Mouse (Mus musculus): ENCODE data around the gene Gm10024. TPM values are rescaled to one million over a fixed set of nuclear protein-coding genes. Genes with fewer than 3 reads are reported as not detected.
"Not testable (repeated sequence)": the region's sequence is repeated elsewhere in the genome, so short reads cannot be mapped to it uniquely, and the experiment has no call there.

Gene Gm10024
- polyA plus RNA-seq, 1 experiment from 2014 or later = not detected

DNA sequence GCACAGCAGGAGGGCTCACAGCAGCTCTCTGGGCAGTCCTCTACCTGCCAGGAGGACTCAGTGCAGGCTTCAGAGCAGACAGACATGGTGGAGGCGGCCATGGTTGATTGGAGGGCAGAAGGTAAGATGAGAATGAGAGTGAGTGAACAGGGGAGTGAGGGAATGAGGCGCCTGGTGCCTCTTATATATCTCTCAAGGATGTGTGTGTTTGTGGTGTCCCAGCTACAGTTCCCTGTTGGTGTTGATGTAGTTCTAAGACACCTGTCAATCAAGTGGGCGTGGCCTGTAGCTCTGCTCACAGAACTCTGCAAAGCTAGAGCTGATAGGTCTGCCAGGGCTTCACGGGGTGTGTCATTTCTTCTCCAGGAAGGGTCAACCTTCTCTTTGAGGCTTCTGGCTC is 14.1 kb upstream of the Gm10024 start, which contains the start of gene Gm9508:
Gene Gm9508 (minus strand): TSS at position 101 of the 400 bp plus-strand sequence.
- no peaks in the 10 kb centered on the region for H3K36me3 ChIP-seq

DNA sequence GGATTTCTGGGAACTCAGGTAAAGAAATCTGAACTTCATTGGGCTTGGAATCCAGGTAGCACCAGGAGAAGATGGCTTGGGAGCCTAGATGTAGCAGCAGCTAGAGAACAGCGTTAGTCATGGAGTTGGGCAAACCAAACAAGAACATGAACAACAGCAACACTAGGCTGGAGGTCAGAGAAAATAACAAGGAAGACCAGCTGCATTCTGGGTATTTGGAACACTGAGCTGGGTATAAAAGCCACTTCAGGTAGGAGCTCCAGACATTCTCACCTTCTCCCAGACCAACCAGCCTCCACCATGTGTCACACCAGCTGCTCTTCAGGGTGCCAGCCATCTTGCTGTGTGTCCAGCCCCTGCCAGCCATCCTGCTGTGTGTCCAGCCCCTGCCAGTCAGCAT is 4.9 kb upstream of the Gm10024 start, which contains the start of gene Gm10272:
Gene Gm10272 (plus strand): TSS at position 301 of the 400 bp plus-strand sequence.
- Histone ChIP-seq H3K4me1 (replicated peaks) (no peaks in the 10 kb centered on the region), H3K27ac (no peak within 1 kb of the TSS), H3K36me3 (no peaks in the 10 kb centered on the region), H3K9me3 (peaks cover 36% of the 10 kb centered on the region), H3K27me3 (ENCODE audit: insufficient read depth, poor library complexity, severe bottlenecking) (no peaks in the 10 kb centered on the region), H3K4me3 (no peak within 1 kb of the TSS)
- no peak for DNase-seq (ENCODE audit: low spot score)
- 84% methylated on average over 1 of the region's 1 CpGs for WGBS

More for the DNA sequence above, 14.1 kb upstream of the Gm10024 start, which contains the start of gene Gm9508:
- H3K4me1 ChIP-seq (replicated peaks) = peaks cover 23% of the 10 kb centered on the region
- no peak within 1 kb of the TSS; the same call in 1 of the 2 replicates for H3K27ac ChIP-seq
- no peak within 1 kb of the TSS for H3K4me3 ChIP-seq
- H3K27me3 ChIP-seq (ENCODE audit: insufficient read depth, poor library complexity, severe bottlenecking) = no peaks in the 10 kb centered on the region
- no peak for DNase-seq (ENCODE audit: low spot score)
- H3K9me3 ChIP-seq = no peaks in the 10 kb centered on the region
- WGBS = 40% methylated on average over 4 of the region's 4 CpGs

DNA sequence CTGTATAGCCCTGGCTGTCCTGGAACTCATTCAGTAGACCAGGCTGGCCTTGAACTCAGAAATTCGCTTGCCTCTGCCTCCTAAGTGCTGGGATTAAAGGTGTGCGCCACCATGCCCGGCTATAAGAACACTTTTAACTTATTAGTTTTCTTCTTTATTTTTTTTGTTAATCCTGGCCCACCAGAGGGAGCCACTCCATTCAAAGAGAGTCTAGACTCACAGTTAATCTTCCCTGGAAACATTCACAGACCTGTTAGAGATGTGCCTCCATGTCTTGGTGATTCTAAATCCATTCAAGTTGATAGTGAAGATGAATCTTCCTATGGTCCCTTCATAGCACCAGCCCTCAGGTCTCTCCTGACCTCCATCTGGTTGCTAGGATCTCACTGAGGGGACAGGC is 1.4 kb upstream of the Gm10024 start:
- Histone ChIP-seq H3K4me3 (no peak overlapping the region), H3K9me3 (peaks cover 27% of the 10 kb centered on the region; the same call in 1 of the 2 replicates), H3K27ac (no peak overlapping the region), H3K27me3 (ENCODE audit: insufficient read depth, poor library complexity, severe bottlenecking) (no peaks in the 10 kb centered on the region), H3K4me1 (replicated peaks) (no peaks in the 10 kb centered on the region), H3K36me3 (no peaks in the 10 kb centered on the region)
- 84% methylated on average over 3 of the region's 3 CpGs for WGBS
- no peak for DNase-seq (ENCODE audit: low spot score)

DNA sequence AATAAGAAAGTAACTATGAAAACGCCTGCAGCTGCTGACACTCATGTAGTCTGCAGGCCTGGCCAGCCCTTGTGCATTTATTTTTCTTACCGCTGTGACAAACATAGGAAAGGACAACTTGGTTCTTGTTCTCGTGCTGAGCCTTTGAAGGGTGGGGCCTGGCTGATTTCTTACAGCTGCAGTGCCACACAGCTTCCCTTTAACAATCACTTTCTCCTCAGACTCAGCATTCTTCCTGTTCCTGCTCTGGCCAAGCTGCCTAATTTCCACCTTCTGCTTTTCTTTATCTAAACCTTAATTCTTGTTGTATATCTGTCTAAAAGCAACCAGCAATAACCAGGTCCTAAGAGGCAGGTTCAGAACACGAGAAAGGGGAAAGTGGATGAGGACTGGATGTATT is 2.5 kb downstream of the Gm10024 start:
- peaks cover 10% of the 10 kb centered on the region; the same call in 1 of the 2 replicates for H3K9me3 ChIP-seq
- H3K27ac ChIP-seq = no peak overlapping the region
- 72% methylated on average over 4 of the region's 4 CpGs for WGBS
- no peaks in the 10 kb centered on the region for H3K36me3 ChIP-seq
- H3K27me3 ChIP-seq (ENCODE audit: insufficient read depth, poor library complexity, severe bottlenecking) = no peaks in the 10 kb centered on the region
- no peak for DNase-seq (ENCODE audit: low spot score)
- no peak overlapping the region for H3K4me3 ChIP-seq
- H3K4me1 ChIP-seq (replicated peaks) = no peaks in the 10 kb centered on the region

DNA sequence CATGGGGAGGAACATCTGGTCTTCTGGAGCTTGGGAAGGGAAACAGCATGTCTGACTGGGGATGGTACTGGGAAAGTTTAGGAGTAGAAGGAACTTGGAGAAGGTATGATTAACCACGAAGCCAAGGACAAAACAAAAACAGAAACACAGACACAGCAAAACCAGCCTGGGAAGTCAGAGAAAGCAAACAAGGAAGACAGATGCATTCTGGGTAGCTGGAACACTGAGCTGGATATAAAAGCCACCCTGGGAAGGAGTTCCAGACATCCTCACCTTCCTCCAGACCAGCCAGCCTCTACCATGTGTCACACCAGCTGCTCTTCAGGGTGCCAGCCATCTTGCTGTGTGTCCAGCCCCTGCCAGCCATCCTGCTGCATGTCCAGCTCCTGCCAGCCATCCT is 4.2 kb downstream of the Gm10024 start, which contains the start of gene Gm10142:
Gene Gm10142 (plus strand): TSS at position 301 of the 400 bp plus-strand sequence.
- WGBS = 79% methylated on average over 1 of the region's 1 CpGs
- no peaks in the 10 kb centered on the region for H3K27me3 ChIP-seq (ENCODE audit: insufficient read depth, poor library complexity, severe bottlenecking)
- no peak for DNase-seq (ENCODE audit: low spot score)
- H3K4me3 ChIP-seq = no peak within 1 kb of the TSS
- no peaks in the 10 kb centered on the region for H3K36me3 ChIP-seq
- H3K27ac ChIP-seq = no peak within 1 kb of the TSS
- peaks cover 11% of the 10 kb centered on the region; the same call in 1 of the 2 replicates for H3K9me3 ChIP-seq
- no peaks in the 10 kb centered on the region for H3K4me1 ChIP-seq (replicated peaks)

DNA sequence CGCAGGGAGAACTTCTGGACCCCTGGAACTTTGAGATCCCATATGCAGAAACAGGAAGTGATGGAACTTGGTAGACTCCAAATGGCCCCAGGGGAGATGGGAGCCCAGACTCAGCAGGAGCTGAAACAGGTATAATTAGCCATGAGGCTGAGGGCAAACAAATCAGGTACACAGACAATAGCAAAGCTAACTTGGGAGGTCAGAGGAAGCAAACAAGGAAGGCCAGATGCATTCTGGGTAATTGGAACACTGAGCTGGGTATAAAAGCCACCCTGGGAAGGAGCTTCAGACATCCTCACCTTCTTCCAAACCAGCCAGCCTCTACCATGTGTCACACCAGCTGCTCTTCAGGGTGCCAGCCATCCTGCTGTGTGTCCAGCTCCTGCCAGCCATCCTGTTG is 9.0 kb downstream of the Gm10024 start, which contains the start of gene Krtap12-1:
Gene Krtap12-1 (plus strand): TSS at position 301 of the 400 bp plus-strand sequence.
- WGBS = 82% methylated on average over 1 of the region's 1 CpGs
- not testable (repeated sequence) for H3K27ac ChIP-seq; H3K9me3 ChIP-seq; H3K4me1 ChIP-seq (replicated peaks); H3K4me3 ChIP-seq; DNase-seq (ENCODE audit: low spot score); H3K27me3 ChIP-seq (ENCODE audit: insufficient read depth, poor library complexity, severe bottlenecking); H3K36me3 ChIP-seq

DNA sequence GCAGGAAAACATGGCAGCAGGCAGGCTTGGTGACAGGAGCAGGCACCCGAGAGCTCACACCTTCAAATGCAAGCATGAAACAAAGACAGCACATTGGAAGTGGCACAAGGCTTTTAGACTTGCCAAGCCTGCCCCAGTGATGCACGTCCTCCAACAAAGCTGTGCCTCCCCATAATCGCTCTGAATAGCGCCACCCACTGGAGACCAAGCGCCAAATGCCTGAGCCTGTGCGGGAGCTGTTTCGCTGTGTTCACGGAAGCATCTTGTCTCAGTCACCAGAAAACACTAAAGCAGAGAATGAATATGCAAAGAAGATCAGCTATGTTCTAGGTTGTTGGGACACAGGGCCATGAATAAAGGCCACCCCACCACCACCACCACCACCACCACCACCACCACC is 13.6 kb downstream of the Gm10024 start:
- Histone ChIP-seq H3K27ac (no peak overlapping the region), H3K27me3 (ENCODE audit: insufficient read depth, poor library complexity, severe bottlenecking) (no peaks in the 10 kb centered on the region), H3K4me1 (replicated peaks) (no peaks in the 10 kb centered on the region), H3K9me3 (peaks cover 3% of the 10 kb centered on the region; the same call in 1 of the 2 replicates), H3K4me3 (no peak overlapping the region), H3K36me3 (no peaks in the 10 kb centered on the region)
- 79% methylated on average over 8 of the region's 8 CpGs for WGBS
- no peak for DNase-seq (ENCODE audit: low spot score)

DNA sequence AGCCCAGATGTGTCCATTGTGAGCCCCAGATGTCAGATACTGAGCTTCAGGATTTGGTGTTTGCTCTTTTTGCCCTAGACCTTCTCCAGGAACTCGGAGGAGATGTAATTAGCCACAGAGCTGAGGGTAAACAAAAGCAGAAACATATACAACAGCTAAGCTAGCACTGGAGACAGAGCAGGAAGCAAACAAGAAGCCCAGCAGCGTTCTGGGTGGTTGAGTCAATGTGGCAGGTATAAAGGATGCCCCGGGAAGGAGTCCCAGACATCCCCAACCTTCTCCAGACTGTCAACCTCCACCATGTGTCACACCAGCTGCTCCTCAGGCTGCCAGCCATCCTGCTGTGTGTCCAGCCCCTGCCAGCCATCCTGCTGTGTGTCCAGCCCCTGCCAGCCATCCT is 14.9 kb downstream of the Gm10024 start, which contains the start of gene Gm10100:
Gene Gm10100 (plus strand): TSS at position 301 of the 400 bp plus-strand sequence.
- Histone ChIP-seq H3K27me3 (ENCODE audit: insufficient read depth, poor library complexity, severe bottlenecking) (no peaks in the 10 kb centered on the region), H3K9me3 (no peaks in the 10 kb centered on the region), H3K4me3 (no peak within 1 kb of the TSS), H3K36me3 (no peaks in the 10 kb centered on the region), H3K27ac (no peak within 1 kb of the TSS), H3K4me1 (replicated peaks) (no peaks in the 10 kb centered on the region)
- 43% methylated on average over 3 of the region's 3 CpGs for WGBS
- DNase-seq (ENCODE audit: low spot score) = no peak

DNA sequence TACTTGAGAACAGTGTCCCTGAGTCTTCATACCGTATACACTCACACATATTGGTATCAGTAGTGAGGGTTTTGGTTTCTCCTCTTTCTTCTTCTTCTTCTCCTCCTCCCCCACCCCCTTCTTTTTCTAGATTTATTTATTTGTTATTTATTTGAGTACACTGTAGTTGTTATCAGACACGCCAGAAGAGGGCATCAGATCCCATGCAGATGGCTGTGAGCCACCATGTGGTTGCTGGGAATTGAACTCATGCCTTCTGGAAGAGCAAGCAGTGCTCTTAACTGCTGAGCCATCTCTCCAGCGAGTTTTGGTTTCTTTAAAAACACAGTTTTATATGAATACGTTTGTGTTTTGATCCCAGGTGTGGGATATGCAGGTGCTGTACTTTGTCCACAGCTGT is 17.0 kb downstream of the Gm10024 start:
- no peak for DNase-seq (ENCODE audit: low spot score)
- no peaks in the 10 kb centered on the region for H3K27me3 ChIP-seq (ENCODE audit: insufficient read depth, poor library complexity, severe bottlenecking)
- H3K9me3 ChIP-seq = no peaks in the 10 kb centered on the region
- no peaks in the 10 kb centered on the region for H3K4me1 ChIP-seq (replicated peaks)
- H3K27ac ChIP-seq = no peak overlapping the region
- no peaks in the 10 kb centered on the region for H3K36me3 ChIP-seq
- WGBS = 65% methylated on average over 4 of the region's 4 CpGs
- no peak overlapping the region for H3K4me3 ChIP-seq

DNA sequence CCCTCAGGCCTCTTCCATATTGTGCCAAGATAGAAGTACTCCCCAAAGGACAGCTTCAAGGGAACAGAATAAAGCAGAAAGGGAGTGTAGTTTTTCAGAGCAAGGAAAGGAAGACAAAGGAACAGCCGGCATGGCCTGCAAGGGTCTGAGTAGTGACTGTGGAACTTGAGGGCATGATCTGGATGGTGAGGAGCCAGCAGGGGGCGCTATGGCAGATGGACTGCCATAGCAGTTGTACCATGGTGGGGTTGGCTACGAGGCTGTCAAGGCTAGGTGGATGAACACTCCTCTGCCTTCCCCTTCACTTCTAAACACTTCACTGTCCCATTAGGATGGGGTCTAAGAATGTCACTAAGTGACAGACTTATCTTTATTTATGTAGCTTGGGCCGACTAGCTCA is 18.0 kb downstream of the Gm10024 start:
- Histone ChIP-seq H3K4me3 (no peak overlapping the region), H3K27me3 (ENCODE audit: insufficient read depth, poor library complexity, severe bottlenecking) (no peaks in the 10 kb centered on the region), H3K9me3 (no peaks in the 10 kb centered on the region), H3K4me1 (replicated peaks) (no peaks in the 10 kb centered on the region), H3K27ac (no peak overlapping the region), H3K36me3 (no peaks in the 10 kb centered on the region)
- 54% methylated on average over 4 of the region's 4 CpGs for WGBS
- DNase-seq (ENCODE audit: low spot score) = peak; percentile 18

DNA sequence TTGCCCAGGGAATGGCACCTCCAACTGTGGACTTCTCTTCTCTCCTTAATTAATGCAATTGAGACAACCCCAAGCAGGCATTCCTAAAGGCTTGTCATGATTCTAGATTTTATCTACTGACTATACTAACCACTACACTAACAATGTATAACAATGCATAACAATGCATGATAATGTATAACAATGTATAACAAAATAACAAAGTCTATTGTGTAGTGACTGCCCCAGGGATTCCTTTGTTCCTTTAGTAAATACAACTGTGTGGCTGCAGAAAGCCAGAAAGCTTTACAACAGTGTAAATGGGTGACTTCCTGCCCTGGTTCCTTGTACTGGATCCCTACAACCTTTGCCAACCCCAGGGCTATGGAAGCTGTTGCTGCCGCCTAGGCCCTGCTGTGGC is 24.7 kb downstream of the Gm10024 start:
- no peaks in the 10 kb centered on the region for H3K36me3 ChIP-seq
- WGBS = 95% methylated on average over 1 of the region's 1 CpGs
- peaks cover 20% of the 10 kb centered on the region for H3K4me1 ChIP-seq (replicated peaks)
- H3K4me3 ChIP-seq = no peak overlapping the region
- DNase-seq (ENCODE audit: low spot score) = no peak
- H3K27ac ChIP-seq = no peak overlapping the region
- no peaks in the 10 kb centered on the region for H3K27me3 ChIP-seq (ENCODE audit: insufficient read depth, poor library complexity, severe bottlenecking)
- peaks cover 16% of the 10 kb centered on the region for H3K9me3 ChIP-seq

DNA sequence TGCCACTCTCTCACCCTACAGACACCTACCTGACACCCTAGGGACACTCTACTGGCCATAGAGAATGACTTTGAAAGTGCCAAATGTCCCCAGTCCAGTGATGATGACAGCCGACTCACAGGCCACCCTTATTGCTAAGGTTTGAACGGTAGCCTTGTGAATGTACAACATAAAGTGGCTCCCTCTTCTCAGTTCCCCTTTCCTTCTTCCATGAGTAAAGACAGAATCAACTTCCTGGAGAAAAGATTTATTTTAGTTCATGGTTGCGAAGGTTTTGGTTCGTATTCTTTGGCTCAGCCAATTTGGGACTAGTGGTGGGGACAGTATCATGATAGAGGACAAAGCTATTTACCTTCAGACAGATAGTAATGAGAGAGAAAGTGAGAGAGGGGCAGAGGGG is 27.7 kb downstream of the Gm10024 start:
- Histone ChIP-seq H3K9me3 (peaks cover 16% of the 10 kb centered on the region), H3K27me3 (ENCODE audit: insufficient read depth, poor library complexity, severe bottlenecking) (no peaks in the 10 kb centered on the region), H3K36me3 (no peaks in the 10 kb centered on the region), H3K27ac (no peak overlapping the region), H3K4me1 (replicated peaks) (peaks cover 35% of the 10 kb centered on the region), H3K4me3 (no peak overlapping the region)
- WGBS = 93% methylated on average over 4 of the region's 4 CpGs
- DNase-seq (ENCODE audit: low spot score) = no peak

DNA sequence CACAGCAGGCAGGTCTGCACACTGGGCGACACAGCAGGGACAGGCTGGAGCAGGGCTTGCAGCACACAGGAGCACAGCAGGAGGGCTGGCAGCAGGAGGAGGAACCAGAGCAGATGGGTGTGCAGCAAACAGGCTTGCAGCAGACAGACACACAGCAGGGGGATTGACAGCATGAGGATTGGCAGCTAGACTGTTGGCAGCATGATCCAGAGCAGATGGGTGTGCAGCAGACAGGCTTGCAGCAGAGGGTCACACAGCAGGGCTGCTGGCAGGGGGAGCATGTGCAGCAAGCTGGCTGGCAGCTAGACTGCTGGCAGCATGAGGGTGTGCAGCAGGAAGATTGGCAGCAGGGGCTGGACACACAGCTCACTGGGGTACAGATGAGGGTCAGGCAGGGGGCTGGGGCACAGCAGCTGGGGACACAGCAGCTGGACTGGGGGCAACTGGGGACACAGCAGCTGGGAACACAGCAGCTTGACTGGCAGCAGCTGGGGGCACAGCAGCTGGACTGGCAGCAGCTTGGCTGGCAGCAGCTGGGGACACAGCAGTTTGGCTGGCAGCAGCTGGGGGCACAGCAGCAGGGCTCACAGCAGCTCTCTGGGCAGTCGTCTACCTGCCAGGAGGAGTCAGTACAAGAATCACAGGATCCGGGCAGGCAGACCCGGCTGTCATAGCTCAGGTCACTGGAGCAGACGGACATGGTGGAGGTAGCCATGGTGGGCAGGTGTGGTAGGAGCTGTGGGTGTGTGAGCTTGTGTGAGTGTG is 30.8 kb downstream of the Gm10024 start, which contains the start of gene Gm18596:
Gene Gm18596 (minus strand): TSS at position 715 of the 765 bp plus-strand sequence.
- H3K9me3 ChIP-seq; H3K36me3 ChIP-seq; H3K4me3 ChIP-seq; DNase-seq (ENCODE audit: low spot score); H3K27me3 ChIP-seq (ENCODE audit: insufficient read depth, poor library complexity, severe bottlenecking): not testable (repeated sequence)
- WGBS = 47% methylated on average over 5 of the region's 5 CpGs
- Histone ChIP-seq H3K27ac (peak within 1 kb of the TSS; percentile 9), H3K4me1 (replicated peaks) (peaks cover 41% of the 10 kb centered on the region)
